Mouse (Mus musculus): ENCODE results near the gene Jph2.

Jph2 gene

DNA sequence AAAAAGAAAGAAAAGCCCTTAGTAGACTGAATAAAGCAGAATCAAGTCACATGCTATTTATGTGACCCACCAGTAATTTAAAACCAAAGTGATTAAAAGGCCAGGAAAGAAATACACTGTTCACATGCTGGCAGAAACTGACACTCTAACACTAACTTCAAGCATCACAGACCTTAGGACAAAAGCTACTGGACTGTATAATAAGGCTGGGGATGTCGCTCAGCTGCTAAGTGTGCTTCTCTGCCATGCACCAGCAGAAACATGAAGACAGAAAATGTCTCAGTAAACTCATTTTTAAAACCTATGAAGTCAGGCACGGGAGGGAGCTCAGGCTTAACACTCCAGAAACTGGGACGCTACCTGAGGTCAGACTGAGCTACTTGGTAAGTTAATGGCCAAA is 12.4 kb upstream of the Jph2 start:
- no peak for DNase-seq

DNA sequence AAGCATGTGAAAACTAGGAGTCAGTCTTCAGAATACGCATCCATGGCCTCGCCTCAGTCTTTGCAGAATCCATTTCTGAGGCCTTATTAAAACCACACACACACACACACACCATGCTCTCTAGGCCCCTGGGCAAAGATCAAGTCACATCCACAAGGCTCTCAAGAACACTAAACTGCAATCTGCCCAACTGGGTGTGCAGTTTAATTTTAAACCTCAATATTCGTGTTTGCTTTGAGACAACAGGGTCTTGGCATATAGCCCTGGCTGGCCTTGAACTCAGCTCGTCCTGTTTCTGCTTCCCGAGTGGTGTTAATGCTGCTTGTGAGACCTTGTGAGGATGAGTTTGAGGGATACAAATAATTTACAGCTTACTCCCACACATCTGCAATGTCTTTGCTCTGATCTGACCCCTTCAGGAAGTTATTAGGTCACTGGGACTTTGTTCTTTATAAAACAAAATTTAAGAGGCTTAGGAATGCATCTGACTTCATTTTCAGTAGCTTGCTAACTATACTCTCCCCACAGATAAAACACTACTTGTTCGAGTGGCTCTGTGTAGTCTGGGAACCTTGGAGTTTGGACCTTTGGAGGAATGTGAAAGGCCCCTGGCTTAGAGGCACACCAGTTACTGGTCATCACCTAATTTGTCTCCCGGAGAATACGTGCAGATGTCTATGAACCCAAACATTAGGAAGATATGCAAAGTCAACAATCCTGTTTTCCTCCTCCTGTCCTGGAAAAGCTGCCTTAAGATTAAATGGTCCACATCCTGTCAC is 6.4 kb upstream of the Jph2 start:
- no peak for DNase-seq

DNA sequence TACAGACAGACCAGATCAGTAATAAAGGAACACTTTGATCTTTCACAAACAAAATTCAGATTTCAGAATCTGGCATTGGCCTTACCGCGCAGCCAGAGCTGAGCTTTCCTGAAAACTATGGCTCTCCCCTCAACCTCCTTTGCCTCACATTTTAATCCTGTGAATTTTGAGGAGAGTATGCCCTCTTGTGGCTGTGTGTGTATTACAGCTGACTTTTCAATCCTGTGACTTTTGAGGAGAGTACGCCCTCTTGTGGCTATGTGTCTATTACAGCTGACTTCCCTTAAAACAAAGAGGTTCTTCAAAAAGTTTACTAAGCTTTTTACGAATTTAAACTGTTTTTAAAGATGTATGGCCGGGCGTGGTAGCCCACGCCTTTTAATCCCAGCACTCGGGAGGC is 3.4 kb upstream of the Jph2 start:
- peak; percentile 87 for DNase-seq

DNA sequence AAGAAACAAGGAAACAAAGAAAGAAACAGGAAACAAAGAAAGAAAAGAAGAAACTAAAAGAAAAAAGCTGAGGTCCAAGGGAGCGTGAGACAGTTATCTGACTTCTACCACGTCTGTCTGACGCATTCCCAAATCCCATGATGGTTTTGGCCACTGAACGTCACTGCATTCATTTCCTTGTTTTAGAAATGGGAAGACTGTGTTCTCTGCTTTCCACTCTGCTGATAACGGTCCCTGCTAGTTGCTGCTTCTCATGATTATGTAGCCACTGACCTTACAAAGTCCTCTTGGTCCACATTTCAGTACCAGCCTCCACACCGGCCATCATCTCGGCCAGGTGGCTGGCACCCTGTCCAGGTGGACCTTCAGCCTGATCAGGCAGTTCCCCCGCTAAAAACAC is 1.4 kb upstream of the Jph2 start:
- DNase-seq = no peak

DNA sequence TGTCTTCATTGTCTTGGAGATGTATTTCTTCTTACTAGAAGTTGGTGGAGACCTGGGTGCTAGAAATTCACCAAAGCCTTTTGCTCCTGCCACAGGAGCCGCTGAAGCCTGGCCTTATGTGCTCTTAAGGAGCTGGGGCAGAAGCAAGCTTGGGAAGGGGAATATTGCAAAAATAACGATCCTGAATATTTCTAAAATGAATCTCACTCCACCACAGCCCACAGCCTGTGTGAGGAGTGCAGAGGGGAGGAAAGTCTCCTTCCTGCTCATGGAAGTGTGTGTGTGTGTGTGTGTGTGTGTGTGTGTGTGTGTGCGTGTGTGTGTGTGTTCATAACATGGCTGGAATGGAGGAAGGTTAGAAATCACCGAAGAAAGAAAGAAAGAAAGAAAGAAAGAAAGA is 977 bp upstream of the Jph2 start:
- DNase-seq = no peak

DNA sequence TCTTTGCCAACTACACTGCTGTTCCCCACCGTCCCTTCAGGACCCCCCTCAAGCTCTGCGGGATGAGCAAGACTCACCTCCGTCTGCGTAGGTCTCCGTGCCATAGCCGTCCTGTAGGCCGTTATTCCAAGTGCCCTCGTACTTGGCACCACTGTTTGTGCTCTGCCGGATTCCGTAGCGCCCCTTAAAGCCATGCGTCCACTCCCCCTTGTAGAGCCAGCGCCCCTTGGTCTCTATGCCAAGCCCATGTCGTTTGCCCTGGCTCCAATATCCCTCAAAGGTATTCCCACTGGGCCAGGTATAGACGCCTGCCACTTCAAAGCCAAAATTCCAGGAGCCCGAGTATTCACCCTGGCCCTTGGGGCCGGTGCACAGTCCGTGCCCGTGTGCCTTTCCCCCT is 722 bp downstream of the Jph2 start:
- DNase-seq = no peak

DNA sequence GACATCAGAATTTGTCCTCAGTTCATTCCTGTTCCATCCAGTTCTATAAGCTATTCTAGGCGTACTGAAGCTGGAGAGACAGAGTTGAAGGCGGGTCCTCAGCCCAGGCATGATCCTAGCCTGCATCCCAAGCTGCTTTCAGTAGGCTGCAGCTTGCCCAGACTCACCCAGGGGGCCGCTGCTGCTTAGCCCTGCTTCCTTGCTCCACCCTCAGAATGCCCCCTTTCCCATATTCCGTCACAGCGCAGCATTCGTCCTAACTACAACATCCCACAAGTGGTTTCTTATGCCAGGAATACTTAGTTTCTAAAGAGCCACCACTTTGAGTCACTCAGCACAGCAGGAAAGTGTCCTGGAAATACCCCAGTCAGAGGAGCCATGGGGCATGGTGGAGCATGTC is 2.8 kb downstream of the Jph2 start:
- DNase-seq = no peak

DNA sequence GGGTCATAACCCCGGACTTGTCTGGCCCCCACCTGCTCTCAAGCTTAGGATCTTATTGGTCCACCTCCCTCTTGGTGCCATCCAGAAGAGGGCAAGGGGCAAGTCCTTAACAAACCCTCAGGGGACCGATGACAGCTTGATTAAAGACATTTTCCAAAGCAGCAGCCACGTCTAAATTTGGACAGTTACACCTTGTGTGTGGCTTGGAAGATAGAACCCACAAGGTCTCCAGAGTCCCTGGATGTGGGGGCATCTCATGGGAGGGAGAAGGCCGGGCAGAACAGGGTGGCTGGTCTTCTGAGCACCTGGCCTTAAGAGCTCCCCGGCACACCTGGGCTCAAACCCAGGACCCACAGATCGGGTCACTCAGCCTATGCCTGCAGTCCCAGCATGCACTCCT is 3.8 kb downstream of the Jph2 start:
- DNase-seq = no peak

DNA sequence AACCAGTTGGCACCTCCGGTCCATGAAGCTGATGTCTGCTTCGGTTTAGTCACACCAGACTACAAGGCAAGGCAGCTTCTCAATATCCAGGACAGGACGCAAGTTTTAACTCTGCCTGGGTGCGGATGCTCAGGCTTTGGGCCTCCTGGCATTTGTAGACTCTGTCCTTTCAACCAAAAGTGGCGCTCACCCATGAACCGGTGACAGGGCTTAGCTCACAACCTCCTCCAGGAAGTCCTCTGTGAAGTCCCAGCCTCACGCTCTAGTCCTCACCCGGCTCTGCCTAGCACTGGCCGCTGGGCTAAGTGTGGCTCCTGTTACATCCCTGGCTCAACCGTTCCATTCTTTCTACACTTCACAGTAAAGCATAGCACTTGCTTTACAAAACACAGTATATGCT is 4.6 kb downstream of the Jph2 start:
- DNase-seq = no peak

DNA sequence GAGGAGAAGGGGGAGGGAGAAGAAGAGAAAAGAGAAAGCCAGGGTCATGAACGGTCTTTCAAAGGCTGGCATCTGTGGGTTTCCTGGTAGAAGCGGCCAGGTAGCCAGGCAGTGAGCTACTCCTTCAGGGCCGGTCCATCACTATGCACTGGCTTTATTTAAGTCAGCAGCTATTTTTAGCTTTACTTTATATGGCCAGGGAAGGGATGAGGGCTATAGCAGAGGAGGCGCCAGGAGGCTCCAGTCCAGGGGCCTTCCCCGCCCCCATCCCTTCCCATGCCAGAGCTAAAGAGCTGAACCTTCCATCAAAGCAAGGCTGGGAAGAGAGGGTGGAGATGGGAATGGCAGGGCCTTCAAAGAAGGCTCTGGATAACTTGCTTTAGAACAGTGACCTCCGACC is 5.4 kb downstream of the Jph2 start:
- no peak for DNase-seq

DNA sequence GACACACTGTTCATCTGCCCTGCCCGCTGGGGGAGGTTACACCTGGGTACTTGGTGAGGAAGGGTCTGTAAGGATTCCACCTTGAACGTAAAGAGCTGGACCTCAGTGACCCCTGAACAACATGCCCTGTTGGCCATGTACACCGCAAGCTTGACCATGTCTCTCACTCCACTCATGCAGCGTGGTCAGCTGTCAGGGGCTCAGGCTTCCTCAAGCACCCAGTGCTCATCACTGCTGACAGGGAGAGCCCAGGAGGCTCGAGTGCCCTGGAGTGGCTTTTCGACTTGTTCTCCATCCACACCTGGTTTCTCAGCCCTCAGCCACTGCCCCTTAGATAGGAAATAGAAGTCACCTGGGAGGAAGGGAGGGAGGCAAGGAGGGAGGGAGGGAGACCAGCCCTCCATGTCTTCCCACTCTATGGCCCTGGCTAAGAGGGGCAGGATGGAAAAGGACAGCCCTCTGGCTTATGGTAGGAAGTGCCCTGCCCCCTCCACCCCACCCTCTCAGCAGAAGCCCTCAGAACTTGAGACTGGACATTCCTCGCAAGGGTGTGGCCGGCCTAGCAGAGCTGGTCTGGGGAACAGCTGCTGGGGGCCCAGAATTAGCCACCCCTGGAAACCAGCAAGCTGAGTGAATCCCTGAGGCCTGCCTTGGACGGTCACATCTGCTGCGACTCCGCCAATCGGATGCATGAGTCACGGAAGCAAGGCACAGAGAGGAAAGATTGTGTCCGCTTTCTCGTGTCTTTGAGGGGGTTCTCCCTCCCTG is 11.2 kb downstream of the Jph2 start:
- DNase-seq = no peak

DNA sequence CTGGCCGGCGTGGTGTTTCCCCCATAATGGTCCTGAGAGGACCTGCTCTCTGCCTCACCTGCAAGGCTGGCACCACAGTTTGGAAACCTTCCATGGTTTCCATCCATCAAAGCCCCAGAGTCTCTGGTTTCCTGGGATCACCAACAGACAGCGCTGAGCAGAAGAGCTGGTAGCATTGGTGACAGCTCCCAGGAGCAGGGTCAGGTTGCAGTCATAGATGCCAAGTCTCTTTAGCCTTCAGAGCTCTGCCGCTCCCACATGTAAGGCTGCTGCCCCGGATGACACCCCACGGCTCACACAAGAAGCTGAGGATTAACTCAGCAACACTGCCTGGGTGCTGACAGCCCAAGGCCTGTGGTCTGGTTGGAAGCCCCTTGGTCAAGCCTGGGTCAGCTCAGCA is 12.7 kb downstream of the Jph2 start:
- DNase-seq = no peak

DNA sequence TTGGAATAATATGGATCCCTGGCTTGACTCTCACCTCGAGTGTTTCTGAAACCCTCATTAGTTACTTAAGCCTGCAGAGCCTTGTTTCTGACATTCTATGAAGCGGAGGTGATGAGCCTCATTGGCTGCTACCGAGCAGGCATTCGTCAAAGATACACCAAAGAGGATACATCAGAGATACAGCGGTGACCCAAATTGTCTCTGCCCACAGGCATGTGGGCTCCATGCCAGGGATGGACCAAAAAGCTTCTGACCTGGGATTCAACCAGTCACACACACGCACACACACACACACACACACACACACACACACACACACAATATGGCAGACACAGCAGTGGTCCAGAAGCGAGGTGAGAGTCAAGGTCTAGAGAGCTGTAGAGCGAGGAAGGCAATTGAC is 16.5 kb downstream of the Jph2 start:
- no peak for DNase-seq

DNA sequence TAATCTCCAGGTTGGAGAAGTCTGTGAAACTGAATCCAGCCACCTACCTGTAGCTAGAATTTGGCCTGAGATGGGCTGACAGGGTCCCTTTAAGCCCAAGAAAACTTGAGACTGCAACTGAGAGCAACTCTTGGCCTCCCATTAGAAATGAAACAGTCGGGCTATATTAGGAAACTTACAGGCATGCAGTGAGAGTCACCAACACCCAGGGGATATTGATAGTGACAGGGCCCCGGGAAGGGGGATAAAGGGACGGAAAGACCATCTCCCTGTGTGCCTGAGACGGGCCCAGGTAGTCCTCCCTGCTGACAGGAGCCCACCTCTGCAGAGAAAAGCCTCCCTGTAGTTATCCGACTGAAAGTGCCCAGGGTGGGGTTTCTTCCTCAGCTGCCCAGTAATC is 18.4 kb downstream of the Jph2 start:
- DNase-seq = no peak

DNA sequence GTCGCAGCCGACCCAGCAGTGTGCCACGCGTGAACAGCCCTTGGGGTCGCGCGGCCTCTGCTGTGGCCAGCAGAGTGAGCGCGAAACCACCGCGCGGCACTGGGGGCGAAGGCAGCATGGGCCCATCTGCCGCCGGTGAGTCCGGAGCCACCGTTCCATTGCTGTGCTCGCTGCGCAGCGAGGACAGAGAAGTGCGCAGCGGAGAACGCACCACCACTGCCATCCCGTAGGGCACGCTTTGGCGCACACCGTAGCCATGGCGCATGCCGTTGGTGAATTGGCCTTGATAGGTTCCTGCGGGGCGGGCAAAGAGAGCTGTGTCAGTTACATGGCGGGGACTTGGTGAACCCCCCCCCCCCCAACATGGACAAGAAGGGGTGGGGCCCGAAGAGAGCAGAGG is 21.7 kb downstream of the Jph2 start:
- DNase-seq = no peak

DNA sequence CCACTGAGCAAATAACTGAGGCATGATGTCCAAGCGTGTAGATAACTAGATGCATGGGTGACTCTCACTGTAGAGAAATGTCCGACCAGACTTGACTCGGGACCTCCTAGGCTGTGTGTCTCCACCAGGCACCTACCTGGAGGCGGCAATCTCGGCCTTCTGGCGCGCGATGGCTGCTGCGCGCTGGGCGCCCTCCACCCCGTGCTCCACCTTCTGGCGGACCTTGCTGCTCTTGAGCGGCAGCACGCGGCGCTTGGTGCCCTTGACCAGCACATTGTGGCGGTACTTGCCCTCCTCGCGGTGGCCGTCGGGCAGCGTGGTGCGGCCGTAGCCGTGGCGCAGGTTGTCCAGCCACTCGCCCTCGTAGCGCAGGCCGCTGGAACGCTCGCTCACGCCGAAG is 22.3 kb downstream of the Jph2 start:
- DNase-seq = no peak

DNA sequence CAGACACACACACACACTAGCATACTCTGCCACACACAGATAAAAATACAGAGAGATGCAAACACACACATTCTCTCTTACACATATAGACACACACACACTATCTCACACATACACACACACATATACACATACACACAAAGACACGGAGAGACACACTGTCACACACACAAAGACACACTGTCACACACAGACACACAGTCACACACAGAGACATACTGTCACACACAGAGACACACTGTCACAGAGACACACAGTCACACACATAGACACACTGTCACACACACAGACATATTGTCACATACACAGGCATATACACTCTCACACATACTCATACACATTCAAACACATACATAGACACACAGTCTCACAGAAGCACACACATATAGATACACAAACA is 25.2 kb downstream of the Jph2 start:
- no peak for DNase-seq

DNA sequence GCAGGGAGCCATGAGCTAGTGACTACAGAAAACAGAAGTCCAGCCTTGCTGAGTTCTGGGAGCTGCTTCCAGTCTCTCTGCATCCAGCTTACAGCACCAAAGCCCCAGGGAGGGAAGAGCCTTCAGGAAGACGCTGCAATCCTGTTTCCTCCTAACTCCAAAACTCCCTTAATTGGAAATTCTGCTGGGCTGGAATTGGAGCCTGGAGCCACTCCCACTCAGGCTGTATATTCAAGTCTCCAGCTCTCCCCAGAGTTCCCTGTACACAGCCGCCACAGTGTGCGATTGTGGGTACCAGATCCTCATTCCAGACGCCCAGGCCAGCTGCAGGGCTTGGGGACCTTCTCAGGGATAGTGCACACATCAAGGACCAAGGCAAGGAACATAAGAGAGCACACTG is 27.6 kb downstream of the Jph2 start:
- no peak for DNase-seq

DNA sequence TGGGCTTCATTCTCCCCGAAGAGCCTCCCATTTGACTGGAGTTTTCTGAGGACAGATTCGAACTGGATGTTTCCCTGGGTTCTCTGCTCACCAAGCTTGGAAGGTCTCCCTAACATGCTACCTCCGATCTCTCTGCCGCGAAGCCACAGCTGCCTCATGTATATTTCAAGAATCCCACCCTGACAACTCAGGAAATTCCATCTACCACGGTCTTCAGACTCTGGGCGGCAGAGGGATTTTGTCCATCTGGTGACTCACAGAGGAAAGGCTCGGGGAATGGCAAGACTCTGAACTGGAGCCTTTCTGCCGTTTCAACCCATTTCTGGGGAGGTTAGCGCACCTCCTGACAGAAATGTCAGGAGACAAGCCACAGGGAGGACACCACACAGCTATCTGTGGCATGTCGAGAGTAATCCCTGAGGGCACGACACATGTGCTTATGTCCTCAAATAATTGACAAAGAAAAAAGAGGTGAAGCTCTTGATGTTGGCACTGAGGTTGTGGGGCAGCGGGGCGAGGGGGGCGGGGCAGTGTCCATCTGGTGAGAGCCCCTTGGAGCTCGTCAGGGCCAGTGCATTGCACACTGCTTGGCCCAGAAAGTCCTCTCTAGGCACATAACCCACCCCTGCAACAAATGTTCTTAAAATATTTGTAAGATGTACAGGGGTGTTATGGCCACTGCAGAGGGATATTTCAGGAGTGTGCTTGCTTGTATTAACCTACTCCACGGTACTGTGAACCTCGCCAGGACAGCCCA is 32.8 kb downstream of the Jph2 start:
- DNase-seq = no peak

DNA sequence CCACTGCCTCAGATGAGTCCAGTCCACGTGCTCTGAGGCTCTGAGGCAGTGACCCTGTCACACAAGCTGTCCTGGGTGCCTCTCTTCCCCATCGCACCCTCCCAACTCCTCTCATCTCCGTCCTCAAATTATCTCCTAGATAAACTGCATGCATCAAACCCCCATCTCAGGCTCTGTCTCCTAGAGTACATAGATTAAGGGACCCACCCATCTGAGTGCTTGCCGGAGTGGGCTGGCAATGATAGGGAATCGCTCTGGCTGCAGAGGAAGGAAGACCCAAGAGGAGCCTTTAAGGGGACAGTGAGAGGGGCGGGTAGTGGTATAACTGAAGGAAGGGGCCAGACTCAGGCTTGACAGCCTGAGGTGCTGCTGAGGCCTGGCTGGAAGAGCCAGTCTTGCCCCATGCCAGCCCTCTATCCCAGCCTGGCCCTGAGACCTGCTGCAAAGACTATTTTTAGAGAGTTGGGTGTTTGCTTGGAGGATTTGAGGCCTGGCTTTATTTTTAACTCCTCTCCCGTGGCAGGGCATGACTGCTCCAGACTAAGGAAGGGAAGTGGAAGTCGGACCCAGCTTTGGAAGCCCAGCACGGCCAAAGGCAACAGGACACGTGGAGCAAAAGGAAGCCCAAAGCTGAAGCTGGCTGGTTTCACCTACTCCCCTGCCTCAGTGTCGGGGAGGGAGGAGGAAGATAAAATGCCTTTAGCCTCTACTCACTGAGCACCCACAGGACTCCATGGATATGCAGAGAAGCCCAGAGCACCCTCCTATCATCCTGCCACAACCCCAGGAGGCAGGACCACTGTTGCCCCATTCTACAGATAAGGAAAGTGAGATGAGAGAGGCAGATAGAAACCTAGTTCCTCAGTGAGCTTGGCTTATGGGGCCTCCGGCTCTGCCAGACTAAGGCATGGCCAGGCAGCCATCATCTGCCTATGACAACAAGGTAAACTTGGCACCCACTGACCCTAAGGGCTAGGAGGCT is 34.6 kb downstream of the Jph2 start:
- no peak for DNase-seq

DNA sequence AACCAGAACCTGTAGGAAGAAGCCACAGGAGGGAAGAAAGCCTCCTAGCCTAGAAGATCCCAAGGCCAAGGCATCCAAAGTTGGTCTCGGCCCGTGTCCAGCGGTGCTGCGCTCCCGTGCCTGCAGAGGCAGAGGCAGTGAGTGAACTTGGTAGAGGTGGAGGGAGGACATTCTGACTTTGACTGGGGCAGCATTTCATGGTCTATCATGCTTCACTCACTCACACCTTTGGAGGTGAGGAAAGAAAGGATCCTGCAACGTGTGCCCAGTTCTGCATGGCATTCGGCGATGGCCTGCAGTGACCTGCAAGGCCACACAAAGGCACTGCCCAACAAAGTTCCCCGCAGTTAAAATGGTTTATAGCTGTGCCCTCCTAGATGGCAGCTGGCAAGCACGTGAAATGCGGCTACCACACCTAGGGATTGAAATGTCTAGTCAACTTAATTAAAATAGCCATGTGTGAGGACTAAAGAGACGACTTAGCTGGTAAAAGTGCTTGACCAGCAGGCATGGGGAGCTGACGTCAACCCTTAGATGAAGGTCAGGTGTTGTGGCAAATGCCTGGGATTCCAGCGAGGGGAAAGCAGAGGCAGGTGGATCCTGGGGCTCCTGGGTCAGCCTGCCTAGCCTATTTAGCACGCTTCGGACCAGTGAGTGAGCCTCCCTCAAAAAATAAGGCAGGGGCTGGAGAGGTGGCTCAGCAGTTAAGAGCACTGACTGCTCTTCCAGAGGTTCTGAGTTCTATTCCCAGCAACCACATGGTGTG is 36.8 kb downstream of the Jph2 start:
- no peak for DNase-seq

DNA sequence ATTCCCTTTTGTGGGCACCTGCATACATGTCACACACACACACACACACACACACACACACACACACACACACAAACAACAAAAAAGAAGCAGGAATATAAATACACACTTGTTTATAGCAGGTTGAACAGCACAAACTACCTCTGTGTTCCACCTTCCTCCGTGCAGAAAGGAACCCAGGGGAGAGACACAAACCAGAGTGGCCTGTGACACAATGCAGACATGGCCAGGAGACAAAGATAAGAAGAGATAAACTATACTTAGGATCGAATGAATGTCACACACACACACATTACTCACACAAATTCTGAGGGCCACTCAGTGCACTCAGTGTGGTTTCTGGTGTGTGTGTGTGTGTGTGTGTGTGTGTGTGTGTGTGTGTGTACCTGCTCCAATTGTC is 38.5 kb downstream of the Jph2 start:
- DNase-seq = no peak
